Mouse (Mus musculus): ENCODE data around the gene Ddah1. TPM values are rescaled to one million over a fixed set of nuclear protein-coding genes. Genes with fewer than 3 reads are reported as not detected.
A peak's percentile ranks its signal among the peaks of the same experiment; 100 is the strongest.

The Ddah1 gene
- polyA plus RNA-seq, 1 experiment from 2014 or later, result 23.9 TPM

GRCm38 (mm10) chr3:145820439-145820838 is 62.0 kb downstream of the Ddah1 start:
- ATAC-seq (ENCODE audit: insufficient read depth, low FRiP score, low read depth), result no peak; the same call in 1 of the 2 replicates
- 34% methylated on average over 2 of the region's 2 CpGs for WGBS
- H3K4me2 ChIP-seq, result no peak overlapping the region

DNA sequence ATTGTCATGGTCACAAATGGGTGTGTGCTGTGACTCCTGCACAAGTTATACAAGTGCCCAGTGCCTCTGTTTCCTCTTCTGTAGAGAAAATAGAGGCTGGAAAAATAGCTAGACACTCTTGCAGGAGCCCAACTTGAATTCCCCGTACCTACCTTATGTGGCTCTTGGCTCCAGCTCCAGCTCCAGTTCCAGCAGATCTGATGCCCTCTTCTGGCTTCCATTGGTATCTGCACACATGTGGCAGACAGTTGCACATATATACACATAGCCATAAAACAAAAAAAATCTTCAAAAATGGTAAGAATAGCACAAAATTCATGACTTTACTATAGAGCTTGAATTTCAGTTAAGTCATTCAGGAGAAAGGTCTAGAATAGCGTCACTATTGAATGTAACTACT is 62.5 kb downstream of the Ddah1 start:
- no peak overlapping the region for H3K4me2 ChIP-seq
- no peaks in the 10 kb centered on the region for H3K36me3 ChIP-seq
- no peak overlapping the region for H3K4me3 ChIP-seq (replicated peaks)
- WGBS, result 79% methylated on average over 2 of the region's 2 CpGs
- peak overlapping the region; percentile 5 for H3K27ac ChIP-seq
- no peak overlapping the region for H3K9ac ChIP-seq
- 0 out of 2 replicates have a peak, but pooled peaks cover 3% of the 10 kb centered on the region for H3K4me1 ChIP-seq
- ATAC-seq (ENCODE audit: insufficient read depth, low FRiP score, low read depth), result no peak
- H3K9me3 ChIP-seq, result no peaks in the 10 kb centered on the region
- H3K27me3 ChIP-seq (replicated peaks), result no peaks in the 10 kb centered on the region

More at GRCm38 (mm10) chr3:145820439-145820838, 62.0 kb downstream of the Ddah1 start:
- Histone ChIP-seq H3K27me3 (replicated peaks) (no peaks in the 10 kb centered on the region), H3K9me3 (no peaks in the 10 kb centered on the region), H3K4me1 (0 out of 2 replicates have a peak, but pooled peaks cover 3% of the 10 kb centered on the region), H3K27ac (peak overlapping the region; percentile 5), H3K4me3 (replicated peaks) (no peak overlapping the region), H3K36me3 (no peaks in the 10 kb centered on the region), H3K9ac (no peak overlapping the region)

GRCm38 (mm10) chr3:145822201-145822600 is 63.7 kb downstream of the Ddah1 start:
- Histone ChIP-seq H3K36me3 (no peaks in the 10 kb centered on the region), H3K4me2 (no peak overlapping the region), H3K4me3 (replicated peaks) (no peak overlapping the region), H3K9me3 (no peaks in the 10 kb centered on the region), H3K27me3 (replicated peaks) (no peaks in the 10 kb centered on the region), H3K4me1 (0 out of 2 replicates have a peak, but pooled peaks cover 3% of the 10 kb centered on the region), H3K27ac (no peak overlapping the region), H3K9ac (no peak overlapping the region)
- 61% methylated on average over 4 of the region's 4 CpGs for WGBS
- ATAC-seq (ENCODE audit: insufficient read depth, low FRiP score, low read depth), result no peak

- Histone ChIP-seq H3K4me1 (peaks cover 5% of the 10 kb centered on the region; the same call in 1 of the 2 replicates), H3K9me3 (no peaks in the 10 kb centered on the region), H3K4me3 (replicated peaks) (no peak overlapping the region), H3K27ac (no peak overlapping the region), H3K36me3 (no peaks in the 10 kb centered on the region), H3K4me2 (no peak overlapping the region), H3K9ac (no peak overlapping the region), H3K27me3 (replicated peaks) (no peaks in the 10 kb centered on the region)
- 75% methylated on average over 4 of the region's 4 CpGs for WGBS
- no peak for ATAC-seq (ENCODE audit: insufficient read depth, low FRiP score, low read depth)
These were observed 65.2 kb downstream of the Ddah1 start for GRCm38 (mm10) chr3:145823661-145824060.

- Histone ChIP-seq H3K9ac (no peak overlapping the region), H3K36me3 (no peaks in the 10 kb centered on the region), H3K27ac (no peak overlapping the region), H3K27me3 (replicated peaks) (no peaks in the 10 kb centered on the region), H3K4me1 (peaks cover 5% of the 10 kb centered on the region; the same call in 1 of the 2 replicates), H3K4me2 (no peak overlapping the region), H3K4me3 (replicated peaks) (no peak overlapping the region), H3K9me3 (no peaks in the 10 kb centered on the region)
- WGBS, result 82% methylated on average over 11 of the region's 11 CpGs
- no peak for ATAC-seq (ENCODE audit: insufficient read depth, low FRiP score, low read depth)
These were observed 67.1 kb downstream of the Ddah1 start for GRCm38 (mm10) chr3:145825416-145826055.

- no peak overlapping the region for H3K27ac ChIP-seq
- no peaks in the 10 kb centered on the region for H3K36me3 ChIP-seq
- no peak for ATAC-seq (ENCODE audit: insufficient read depth, low FRiP score, low read depth)
- no peak overlapping the region; the same call in 1 of the 2 replicates for H3K4me3 ChIP-seq (replicated peaks)
- H3K27me3 ChIP-seq (replicated peaks), result no peaks in the 10 kb centered on the region
- 31% methylated on average over 18 of the region's 18 CpGs for WGBS
- peaks cover 5% of the 10 kb centered on the region; the same call in 1 of the 2 replicates for H3K4me1 ChIP-seq
- H3K4me2 ChIP-seq, result peak overlapping the region; percentile 38
- no peaks in the 10 kb centered on the region for H3K9me3 ChIP-seq
- no peak overlapping the region for H3K9ac ChIP-seq
These were observed 68.9 kb downstream of the Ddah1 start for GRCm38 (mm10) chr3:145827191-145828045.

DNA sequence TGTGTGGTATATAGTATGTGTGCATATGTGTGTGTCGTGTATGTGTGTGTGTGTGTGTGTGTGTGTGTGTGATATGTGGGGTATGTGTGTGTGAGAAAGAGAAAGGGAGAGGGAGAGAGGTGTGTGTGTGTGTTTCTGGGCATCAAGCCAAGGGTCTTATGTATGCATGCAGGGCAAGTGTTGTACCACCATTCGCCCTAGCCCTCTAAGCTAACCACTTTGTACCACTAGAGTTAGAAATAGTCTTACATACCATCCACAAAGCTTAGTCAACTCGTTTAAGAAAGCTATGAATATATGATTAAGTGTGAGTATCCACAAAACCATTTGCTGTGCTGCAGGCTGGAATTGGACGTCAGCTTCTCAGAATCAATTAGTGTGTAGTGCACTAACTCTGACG is 70.4 kb downstream of the Ddah1 start:
- no peak overlapping the region for H3K4me3 ChIP-seq (replicated peaks)
- WGBS, result 69% methylated on average over 5 of the region's 5 CpGs
- ATAC-seq (ENCODE audit: insufficient read depth, low FRiP score, low read depth), result no peak

DNA sequence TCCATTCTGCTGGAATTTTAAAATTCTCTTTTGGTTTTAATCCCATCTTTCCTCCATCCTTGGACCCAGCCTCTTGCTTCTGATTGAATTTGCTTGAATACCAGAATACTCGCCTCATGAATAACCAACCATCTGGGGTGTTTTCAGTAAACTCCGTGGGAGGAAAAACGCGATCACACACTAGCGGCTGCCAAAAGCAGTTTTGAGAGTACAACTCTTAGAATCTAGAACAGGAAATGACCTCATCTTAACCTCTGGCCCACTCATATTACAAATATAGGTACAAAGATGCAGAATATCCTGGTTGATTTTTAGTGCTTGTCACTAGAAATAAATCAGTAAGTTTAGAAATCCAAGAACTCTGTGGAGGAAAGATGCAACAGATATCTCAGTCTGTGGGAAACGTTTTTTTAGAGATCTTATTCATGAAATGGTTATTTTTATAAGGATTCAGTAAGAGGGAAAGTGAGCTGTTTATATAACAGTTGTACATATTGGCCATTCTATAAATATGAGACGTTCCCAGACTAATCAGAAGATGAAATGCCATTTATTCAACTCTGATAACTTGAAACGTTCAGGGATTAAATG is 75.6 kb downstream of the Ddah1 start:
- no peak overlapping the region for H3K4me2 ChIP-seq
- no peak for ATAC-seq (ENCODE audit: insufficient read depth, low FRiP score, low read depth)
- WGBS, result 28% methylated on average over 8 of the region's 8 CpGs
- no peaks in the 10 kb centered on the region for H3K4me1 ChIP-seq
- no peaks in the 10 kb centered on the region for H3K27me3 ChIP-seq (replicated peaks)
- no peaks in the 10 kb centered on the region for H3K36me3 ChIP-seq
- no peaks in the 10 kb centered on the region for H3K9me3 ChIP-seq
- peak overlapping the region; percentile 45 for H3K27ac ChIP-seq
- H3K4me3 ChIP-seq (replicated peaks), result no peak overlapping the region
- H3K9ac ChIP-seq, result no peak overlapping the region

More for the DNA sequence above, 70.4 kb downstream of the Ddah1 start:
- no peak overlapping the region for H3K4me2 ChIP-seq
- H3K9me3 ChIP-seq, result no peaks in the 10 kb centered on the region
- no peak overlapping the region for H3K27ac ChIP-seq
- peaks cover 5% of the 10 kb centered on the region; the same call in 1 of the 2 replicates for H3K4me1 ChIP-seq
- H3K27me3 ChIP-seq (replicated peaks), result no peaks in the 10 kb centered on the region
- H3K9ac ChIP-seq, result no peak overlapping the region
- no peaks in the 10 kb centered on the region for H3K36me3 ChIP-seq

DNA sequence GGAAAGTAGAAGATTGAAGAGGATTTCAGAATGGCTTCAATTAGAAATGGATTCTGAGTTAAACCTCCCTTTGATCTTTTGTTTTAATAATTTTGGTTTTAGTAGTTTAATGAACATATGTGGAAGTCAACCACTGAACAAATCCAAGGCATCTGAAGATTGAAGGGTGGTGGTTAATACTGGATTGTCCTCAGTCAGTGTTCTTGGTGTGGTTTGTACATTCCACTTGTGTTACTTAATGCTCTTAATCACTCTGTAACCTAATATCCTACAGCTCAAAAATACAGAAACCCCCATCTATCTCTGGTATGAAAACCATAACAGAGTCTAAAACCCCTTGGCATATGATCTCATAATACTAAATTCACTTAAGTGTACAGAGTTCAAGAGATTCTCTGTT is 79.8 kb downstream of the Ddah1 start:
- Histone ChIP-seq H3K4me2 (no peak overlapping the region), H3K36me3 (no peaks in the 10 kb centered on the region), H3K4me1 (no peaks in the 10 kb centered on the region), H3K27ac (no peak overlapping the region), H3K4me3 (replicated peaks) (no peak overlapping the region), H3K9ac (no peak overlapping the region), H3K9me3 (no peaks in the 10 kb centered on the region), H3K27me3 (replicated peaks) (no peaks in the 10 kb centered on the region)
- no peak for ATAC-seq (ENCODE audit: insufficient read depth, low FRiP score, low read depth)

DNA sequence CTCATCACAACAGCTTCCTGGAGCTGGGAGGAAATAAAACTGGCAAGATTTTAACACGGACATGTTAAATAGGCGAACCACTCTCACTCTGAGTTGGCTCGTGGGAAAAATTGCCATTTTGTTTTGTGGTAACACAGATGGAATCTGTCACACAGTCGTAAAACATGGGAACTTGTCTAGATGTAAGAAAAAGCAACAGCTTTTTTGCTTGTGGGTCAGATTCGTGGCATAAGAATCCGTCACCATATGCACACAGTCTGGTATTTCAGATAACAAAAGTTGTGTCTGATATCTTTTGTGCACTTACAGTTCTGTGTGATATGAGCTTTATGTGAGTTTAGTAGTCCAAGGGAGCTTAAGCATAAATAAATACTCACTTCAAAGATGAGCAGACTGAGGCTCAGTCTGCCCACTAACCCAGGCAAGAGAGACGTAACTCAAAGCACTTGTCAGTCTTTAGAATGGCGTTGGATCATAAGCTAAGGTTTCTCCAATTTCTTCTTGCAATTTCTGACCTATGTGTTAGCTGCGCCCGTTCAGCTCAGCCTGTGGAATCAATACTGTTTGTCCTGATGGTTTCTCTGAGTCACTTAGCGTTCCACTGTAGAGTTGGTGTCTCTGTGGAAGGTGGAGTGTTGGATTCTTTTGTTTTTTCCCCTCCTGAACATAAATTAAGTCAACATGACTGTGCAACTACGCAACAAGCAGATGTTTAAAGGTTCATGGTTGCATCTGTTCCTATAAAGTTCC is 83.7 kb downstream of the Ddah1 start:
- no peak for ATAC-seq (ENCODE audit: insufficient read depth, low FRiP score, low read depth)
- H3K4me3 ChIP-seq (replicated peaks), result no peak overlapping the region
- no peaks in the 10 kb centered on the region for H3K36me3 ChIP-seq
- no peak overlapping the region for H3K9ac ChIP-seq
- no peak overlapping the region for H3K27ac ChIP-seq
- H3K4me1 ChIP-seq, result no peaks in the 10 kb centered on the region
- no peak overlapping the region for H3K4me2 ChIP-seq
- WGBS, result 66% methylated on average over 12 of the region's 12 CpGs
- no peaks in the 10 kb centered on the region for H3K9me3 ChIP-seq
- no peaks in the 10 kb centered on the region for H3K27me3 ChIP-seq (replicated peaks)

DNA sequence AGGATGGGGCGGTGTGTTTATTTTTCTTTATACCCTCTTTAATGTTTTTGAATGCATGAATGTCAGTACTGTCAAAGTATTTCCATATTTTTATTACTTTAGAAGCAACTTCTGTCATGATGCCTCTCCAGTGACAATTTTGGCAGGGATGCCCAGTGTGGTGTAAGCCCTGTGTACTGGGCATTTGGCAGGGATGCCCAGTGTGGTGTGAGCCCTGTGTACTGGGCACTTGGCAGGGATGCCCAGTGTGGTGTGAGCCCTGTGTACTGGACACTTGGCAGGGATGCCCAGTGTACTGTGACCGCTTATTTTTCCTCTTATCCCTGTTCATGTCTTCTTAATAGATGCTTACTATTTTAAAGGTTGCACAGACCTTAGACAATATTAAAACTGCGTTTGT is 85.4 kb downstream of the Ddah1 start:
- Histone ChIP-seq H3K4me1 (no peaks in the 10 kb centered on the region), H3K9me3 (no peaks in the 10 kb centered on the region), H3K27ac (no peak overlapping the region), H3K4me3 (replicated peaks) (no peak overlapping the region), H3K36me3 (no peaks in the 10 kb centered on the region), H3K9ac (no peak overlapping the region), H3K4me2 (no peak overlapping the region), H3K27me3 (replicated peaks) (no peaks in the 10 kb centered on the region)
- WGBS, result 94% methylated on average over 3 of the region's 3 CpGs
- ATAC-seq (ENCODE audit: insufficient read depth, low FRiP score, low read depth), result no peak
